Mouse (Mus musculus): ENCODE measurements around the gene Tmem270. TPM values are rescaled to one million over a fixed set of nuclear protein-coding genes. Genes with fewer than 3 reads are reported as not detected.

Gene Tmem270
- total and polyA plus RNA-seq, 3 experiments, result not detected

- Histone ChIP-seq H3K9ac (ENCODE audit: insufficient read depth, low read depth) (no peak overlapping the region), H3K36me3 (replicated peaks in 1 of 2; ENCODE audit: control insufficient read depth in 1 of 2, insufficient read depth in 1 of 2, low read length in 1 of 2) (no peaks in the 10 kb centered on the region), H3K79me2 (replicated peaks; ENCODE audit: control insufficient read depth, extremely low read depth, insufficient read depth, poor library complexity, severe bottlenecking) (no peaks in the 10 kb centered on the region), H3K9me3 (replicated peaks; ENCODE audit: low read length) (peaks cover 30% of the 10 kb centered on the region), H3K4me1 (ENCODE audit: control insufficient read depth in 1 of 2, insufficient read depth in 2 of 2) (peaks cover 5 to 37% of the 10 kb centered on the region in 2 experiments; a peak in 3 of 4 replicates), H3K4me2 (ENCODE audit: insufficient read depth, low read depth, poor library complexity, severe bottlenecking) (no peak overlapping the region), H3K4me3 (replicated peaks in 1 of 3; ENCODE audit: low read depth in 2 of 3, low read length in 2 of 3, poor library complexity in 1 of 3) (no peak overlapping the region), H3K27ac (ENCODE audit: insufficient read depth, low read depth) (no peak overlapping the region), H3K27me3 (replicated peaks) (peaks cover 6% of the 10 kb centered on the region)
- dilution Hi-C loops (cut with MboI; ENCODE audit: extremely low pct_ligation_motif_present, extremely low pct_unique_long_range_greater_than_20kb, low sequenced_read_pairs) (no loop called here), in situ Hi-C loops (cut with MboI; ENCODE audit: low pct_ligation_motif_present, low pct_unique_long_range_greater_than_20kb, low sequenced_read_pairs) (no loop called here)
- peak; percentile 35 for DNase-seq (ENCODE audit: extremely low read depth)
- TF ChIP-seq POLR2AphosphoS2 (IDR thresholded peaks at IDR 0.05; ENCODE audit: low read depth, low read length) (no peak), MXI1 (IDR thresholded peaks at IDR 0.05; ENCODE audit: low read depth, low read length) (no peak), MEF2A (IDR thresholded peaks at IDR 0.05; ENCODE audit: borderline replicate concordance, low read depth, low read length) (no peak), MAX (IDR thresholded peaks at IDR 0.05; ENCODE audit: low read length) (no peak), E2F4 (IDR thresholded peaks at IDR 0.05; ENCODE audit: insufficient replicate concordance, low read depth, low read length) (no peak), ELF1 (IDR thresholded peaks at IDR 0.05; ENCODE audit: low read depth, low read length) (no peak), SMC3 (IDR thresholded peaks at IDR 0.05; ENCODE audit: low read depth, low read length) (no peak), USF2 (conservative IDR thresholded peaks at IDR 0.05; ENCODE audit: low read depth, low read length) (no peak), IRF4 (IDR thresholded peaks at IDR 0.05; ENCODE audit: low read depth, low read length) (no peak), MAFK (IDR thresholded peaks at IDR 0.05; ENCODE audit: insufficient replicate concordance, low read length) (no peak), NELFE (IDR thresholded peaks at IDR 0.05; ENCODE audit: low read depth, low read length) (no peak), CHD2 (IDR thresholded peaks at IDR 0.05; ENCODE audit: low read length) (no peak), ETS1 (conservative IDR thresholded peaks at IDR 0.05; ENCODE audit: low read depth, low read length) (no peak), JUND (conservative IDR thresholded peaks at IDR 0.05; ENCODE audit: low read depth, low read length) (no peak), NRF1 (IDR thresholded peaks at IDR 0.05; ENCODE audit: low read depth, low read length) (no peak), SIN3A (IDR thresholded peaks at IDR 0.05; ENCODE audit: low read length) (no peak), KAT2A (IDR thresholded peaks at IDR 0.05; ENCODE audit: insufficient replicate concordance, low read length) (no peak), TBP (conservative IDR thresholded peaks at IDR 0.05; ENCODE audit: low read depth, low read length) (no peak)
Observed at GRCm38 (mm10) chr5:134936626-134937185, 30.2 kb upstream of the Tmem270 start.

GRCm38 (mm10) chr5:134936051-134936450 is 29.5 kb upstream of the Tmem270 start:
- H3K9ac ChIP-seq (ENCODE audit: insufficient read depth, low read depth), result no peak overlapping the region
- H3K4me1 ChIP-seq (ENCODE audit: control insufficient read depth in 1 of 2, insufficient read depth in 2 of 2), result peaks cover 5 to 31% of the 10 kb centered on the region in 2 experiments; a peak in 3 of 4 replicates
- DNase-seq (ENCODE audit: extremely low read depth), result no peak
- H3K4me2 ChIP-seq (ENCODE audit: insufficient read depth, low read depth, poor library complexity, severe bottlenecking), result no peak overlapping the region
- H3K79me2 ChIP-seq (replicated peaks; ENCODE audit: control insufficient read depth, extremely low read depth, insufficient read depth, poor library complexity, severe bottlenecking), result no peaks in the 10 kb centered on the region
- no peak overlapping the region for H3K27ac ChIP-seq (ENCODE audit: insufficient read depth, low read depth)
- H3K27me3 ChIP-seq (replicated peaks), result peaks cover 11% of the 10 kb centered on the region
- TF ChIP-seq GABPA (IDR thresholded peaks at IDR 0.05; ENCODE audit: insufficient replicate concordance, low read depth, low read length), result no peak
- TF ChIP-seq NELFE (IDR thresholded peaks at IDR 0.05; ENCODE audit: low read depth, low read length), result no peak
- TF ChIP-seq HCFC1 (IDR thresholded peaks at IDR 0.05; ENCODE audit: low read depth, low read length), result no peak
- no peak for TF ChIP-seq ZKSCAN1 (IDR thresholded peaks at IDR 0.05; ENCODE audit: borderline replicate concordance, low read depth, low read length)
- no peak for TF ChIP-seq MAX (IDR thresholded peaks at IDR 0.05; ENCODE audit: low read length)
- TF ChIP-seq UBTF (IDR thresholded peaks at IDR 0.05; ENCODE audit: low read depth, low read length), result no peak
- no peak for TF ChIP-seq CHD2 (IDR thresholded peaks at IDR 0.05; ENCODE audit: low read length)
- TF ChIP-seq JUND (conservative IDR thresholded peaks at IDR 0.05; ENCODE audit: low read depth, low read length), result no peak
- in situ Hi-C loops (cut with MboI; ENCODE audit: low pct_ligation_motif_present, low pct_unique_long_range_greater_than_20kb, low sequenced_read_pairs), result no loop called here
- H3K9me3 ChIP-seq (replicated peaks; ENCODE audit: low read length), result peaks cover 30% of the 10 kb centered on the region
- H3K36me3 ChIP-seq (replicated peaks in 1 of 2; ENCODE audit: control insufficient read depth in 1 of 2, insufficient read depth in 1 of 2, low read length in 1 of 2), result no peaks in the 10 kb centered on the region
- no peak overlapping the region for H3K4me3 ChIP-seq (replicated peaks in 1 of 3; ENCODE audit: low read depth in 2 of 3, low read length in 2 of 3, poor library complexity in 1 of 3)
- dilution Hi-C loops (cut with MboI; ENCODE audit: extremely low pct_ligation_motif_present, extremely low pct_unique_long_range_greater_than_20kb, low sequenced_read_pairs), result no loop called here

Measured in CH12.LX (cell line).